Mouse (Mus musculus) mesoderm, embryonic 11.5 days (tissue): ENCODE data around the gene Zfp212.

Source experiments
- DNase-seq: peaks from one replicate; pipeline ENCODE4 v3.0.0-alpha.2; 2012; ENCODE audit warnings: low read depth, low spot score

Zfp212 gene

DNA sequence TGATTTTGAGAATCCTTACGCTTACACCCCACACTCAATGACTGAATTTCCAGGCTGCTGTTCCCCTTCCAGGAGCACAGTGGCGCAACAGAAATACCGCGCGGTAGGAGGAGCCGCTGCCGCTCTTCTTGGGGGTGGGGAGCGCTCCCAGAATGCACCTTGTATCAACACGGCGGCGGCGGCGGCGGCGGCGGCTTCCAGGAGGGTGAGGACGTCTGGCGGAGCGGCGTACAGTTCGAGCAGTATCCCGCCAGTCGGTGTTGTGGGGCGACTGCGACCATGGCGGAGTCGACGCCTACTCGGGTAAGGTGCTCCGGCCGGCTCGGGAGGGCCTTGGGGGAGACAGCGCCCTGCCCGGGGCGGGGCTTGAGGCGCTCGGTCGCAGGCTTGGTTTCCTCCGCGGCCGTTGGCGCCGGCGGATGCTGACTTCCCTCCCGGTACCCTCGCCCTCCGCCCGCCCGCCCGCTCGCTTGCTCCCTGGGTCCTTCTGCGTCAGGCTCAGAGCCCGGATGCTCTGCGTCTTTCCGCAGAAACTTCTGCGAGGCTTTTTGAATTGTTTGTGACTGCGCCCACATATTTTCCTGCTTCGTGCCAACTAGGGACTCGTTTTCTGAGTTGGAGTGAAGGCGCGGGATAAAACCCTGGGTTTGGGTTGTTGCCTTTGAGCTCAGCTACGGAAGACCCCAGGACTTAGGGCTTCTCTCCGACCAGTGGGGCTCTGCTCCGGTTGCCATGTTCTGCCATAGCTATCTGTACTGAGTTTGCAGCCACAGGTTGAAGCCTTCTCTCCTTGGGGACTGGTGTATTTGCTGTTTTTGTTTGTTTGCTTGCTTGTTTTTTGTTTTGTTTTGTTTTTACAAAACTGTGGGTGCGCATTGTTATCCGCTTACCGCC lies at the start of gene Zfp212:
TSS of gene Zfp212 (plus strand) at position 30 of the 894 bp plus-strand sequence.
- peak; percentile 89 for DNase-seq

DNA sequence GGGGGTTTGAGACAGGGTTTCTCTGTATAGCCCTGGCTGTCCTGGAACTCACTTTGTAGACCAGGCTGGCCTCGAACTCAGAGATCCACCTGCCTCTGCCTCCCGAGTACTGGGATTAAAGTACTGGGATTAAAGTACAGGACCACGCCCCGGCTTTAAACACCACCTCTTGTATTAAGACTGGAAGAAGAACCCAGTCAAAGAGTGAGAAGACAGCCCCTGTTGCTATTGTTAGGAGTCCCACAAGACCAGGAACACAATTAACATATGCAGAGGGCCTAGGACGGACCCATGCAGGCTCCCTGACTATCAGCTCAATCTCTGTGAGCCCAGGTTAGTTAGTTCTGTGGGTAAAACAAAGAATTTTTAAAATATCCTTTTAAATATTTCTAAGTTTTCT lies 48.0 kb upstream of the Zfp212 start:
- no peak for DNase-seq

DNA sequence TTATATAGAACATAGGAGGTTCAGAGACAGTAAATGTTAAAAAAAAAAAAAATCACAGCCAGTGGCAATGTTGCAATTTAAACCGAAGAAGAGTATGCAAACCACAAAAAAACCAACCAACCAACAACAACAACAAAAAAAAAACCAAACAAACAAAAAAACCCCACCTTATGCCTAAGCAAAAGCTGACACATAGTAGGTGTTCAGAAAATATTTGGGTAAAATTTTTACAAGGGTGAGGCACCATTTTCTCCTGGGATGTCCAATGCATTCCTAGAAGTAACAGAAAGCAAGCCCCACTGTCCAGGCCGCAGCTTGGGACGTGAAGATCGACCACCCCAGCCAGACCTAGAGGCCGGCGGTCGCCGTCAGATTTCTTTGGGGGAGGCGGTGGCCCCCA lies 43.2 kb upstream of the Zfp212 start, which contains the start of gene Zfp282:
TSS of gene Zfp282 (plus strand) at position 147 of the 400 bp plus-strand sequence.
- no peak for DNase-seq

DNA sequence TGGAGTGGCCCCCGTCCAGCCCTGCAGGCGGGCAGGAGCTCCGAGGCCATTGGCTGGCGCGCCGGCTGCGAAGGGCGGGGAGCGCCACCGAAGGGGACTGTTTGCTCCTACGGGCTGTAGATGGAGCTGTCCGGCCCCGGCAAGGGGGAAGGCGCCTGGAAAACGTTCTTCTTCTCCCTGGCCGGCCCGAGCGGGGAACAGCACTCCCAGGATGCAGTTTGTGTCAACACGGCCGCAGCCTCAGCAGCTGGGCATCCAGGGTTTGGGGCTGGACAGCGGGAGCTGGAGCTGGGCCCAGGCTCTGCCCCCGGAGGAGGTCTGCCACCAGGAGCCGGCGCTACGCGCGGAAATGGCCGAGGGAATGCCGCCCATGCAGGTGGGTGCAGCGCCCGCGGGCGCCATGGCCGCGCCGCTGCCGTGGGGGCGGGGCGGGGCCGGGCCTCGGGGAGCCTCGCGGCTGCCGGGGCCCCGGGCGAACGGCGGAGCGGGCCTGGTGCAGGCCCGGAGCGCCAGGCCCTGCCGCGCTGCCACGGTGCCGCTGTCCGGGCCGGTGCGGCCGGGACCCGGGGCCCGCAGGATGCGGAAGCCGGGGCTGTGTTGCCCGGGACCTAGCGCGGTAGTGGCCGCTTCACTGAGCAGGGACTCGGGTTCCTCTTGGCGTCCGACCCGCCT lies 42.7 kb upstream of the Zfp212 start:
- peak; percentile 90 for DNase-seq

DNA sequence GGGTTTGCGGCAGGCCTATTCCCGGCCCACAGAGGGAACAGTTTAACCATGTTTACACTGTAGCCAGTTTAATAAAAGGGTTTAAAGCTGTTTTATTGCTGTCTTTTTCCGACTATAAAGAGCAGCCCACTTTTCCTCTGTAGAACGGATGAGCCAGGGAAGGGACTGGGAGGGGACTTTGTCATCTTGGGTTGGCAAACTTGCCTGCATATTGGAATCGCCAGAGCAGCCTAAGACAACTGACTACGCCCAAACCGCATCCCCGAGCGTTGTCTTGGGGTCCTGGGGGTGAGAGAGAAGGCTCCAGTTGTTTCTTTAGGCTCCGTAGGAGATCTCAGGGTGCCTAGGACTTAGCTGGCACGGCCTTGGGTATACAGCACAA lies 42.2 kb upstream of the Zfp212 start:
- DNase-seq = peak; percentile 10

DNA sequence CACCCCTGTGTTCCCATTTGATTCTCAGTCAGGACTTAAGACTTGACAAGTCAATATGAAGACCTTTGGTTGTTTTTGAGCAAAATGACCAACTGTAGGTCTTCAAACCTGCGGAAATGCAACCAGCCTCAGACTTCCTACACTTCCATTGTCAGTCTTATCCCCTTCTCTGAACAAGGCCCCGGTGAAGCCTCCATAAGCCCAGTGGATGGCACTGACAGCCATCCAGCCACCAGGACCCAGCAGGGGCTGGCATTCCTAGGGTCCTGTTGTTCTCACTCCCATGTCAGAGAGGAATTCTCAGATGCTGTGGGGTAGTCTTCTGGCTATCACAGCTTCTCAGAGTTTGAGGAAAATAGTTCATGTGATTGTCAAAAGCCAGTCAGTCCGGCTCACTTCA lies 41.7 kb upstream of the Zfp212 start:
- no peak for DNase-seq

DNA sequence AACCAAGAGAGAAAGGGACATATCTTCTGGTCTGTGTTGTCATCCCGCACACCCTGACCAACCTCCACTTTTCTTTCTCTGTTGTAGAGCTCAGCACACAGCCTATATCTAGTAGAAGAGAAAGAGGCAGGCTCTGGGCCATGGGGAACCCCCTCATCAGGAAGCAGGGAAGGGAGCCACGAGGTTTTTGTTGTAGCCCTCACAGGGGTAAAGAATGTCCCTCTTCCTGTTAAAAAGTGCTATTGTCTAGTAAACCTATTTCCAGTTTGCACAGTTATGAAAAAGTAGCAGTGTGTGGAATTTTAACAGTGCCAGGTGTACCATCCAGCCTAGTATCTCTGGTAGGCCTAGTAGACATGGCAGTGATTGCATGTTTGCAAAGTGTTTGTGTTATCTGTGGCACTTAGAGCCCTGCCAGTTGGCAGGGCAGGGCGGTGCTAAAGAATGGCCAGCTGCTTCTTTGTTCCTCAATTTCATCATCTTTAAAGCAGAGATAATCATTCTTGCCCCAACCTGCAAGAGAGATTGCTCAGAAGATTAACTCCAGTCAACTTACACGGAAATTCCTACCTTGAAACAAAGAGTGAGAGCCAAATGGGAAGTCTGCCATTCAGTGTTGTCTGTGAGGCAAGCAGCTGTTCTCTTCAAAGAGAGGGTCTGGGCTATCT lies 41.1 kb upstream of the Zfp212 start:
- no peak for DNase-seq

DNA sequence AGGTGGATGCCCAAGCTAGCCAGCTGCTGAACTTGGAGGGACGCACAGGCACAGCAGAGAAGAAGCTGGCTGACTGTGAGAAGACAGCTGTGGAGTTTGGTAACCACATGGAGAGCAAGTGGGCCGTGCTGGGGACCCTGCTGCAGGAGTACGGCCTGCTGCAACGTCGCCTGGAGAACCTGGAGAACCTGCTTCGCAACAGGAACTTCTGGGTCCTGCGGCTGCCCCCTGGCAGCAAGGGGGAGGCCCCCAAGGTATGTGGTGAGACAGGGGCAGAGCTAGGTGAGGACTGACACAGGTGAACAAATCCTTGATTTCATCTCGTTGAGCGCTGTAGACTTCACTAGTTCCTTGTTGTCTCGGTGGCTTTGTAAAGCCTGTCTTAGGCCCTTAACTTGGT lies 40.1 kb upstream of the Zfp212 start:
- no peak for DNase-seq

DNA sequence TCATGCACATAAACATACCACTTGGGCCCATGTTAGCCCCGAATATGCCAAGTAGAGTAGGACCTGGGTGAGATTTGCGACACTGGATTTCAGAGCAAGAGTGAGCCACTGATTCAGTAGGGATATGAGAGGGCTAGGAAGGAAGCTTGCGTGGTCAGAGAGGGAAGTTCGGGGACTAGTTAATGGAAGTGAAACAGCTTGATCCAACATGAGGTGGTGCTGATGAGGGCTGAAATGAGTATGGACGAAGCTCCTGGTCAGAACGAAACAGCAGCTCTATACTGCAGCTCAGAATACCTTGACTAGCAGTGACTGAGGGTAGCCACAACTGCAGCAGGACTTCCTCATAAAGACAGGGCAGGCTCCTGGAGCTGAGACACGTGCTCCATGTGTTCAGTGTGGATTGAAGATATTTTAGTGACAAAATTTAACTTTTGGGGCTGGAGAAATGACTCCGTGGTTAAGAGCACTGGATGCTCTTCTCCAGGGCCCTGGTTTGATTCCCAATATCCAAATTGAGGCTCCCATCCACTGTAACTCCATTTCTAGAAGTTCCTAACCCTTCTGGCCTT lies 31.4 kb upstream of the Zfp212 start:
- DNase-seq = no peak

DNA sequence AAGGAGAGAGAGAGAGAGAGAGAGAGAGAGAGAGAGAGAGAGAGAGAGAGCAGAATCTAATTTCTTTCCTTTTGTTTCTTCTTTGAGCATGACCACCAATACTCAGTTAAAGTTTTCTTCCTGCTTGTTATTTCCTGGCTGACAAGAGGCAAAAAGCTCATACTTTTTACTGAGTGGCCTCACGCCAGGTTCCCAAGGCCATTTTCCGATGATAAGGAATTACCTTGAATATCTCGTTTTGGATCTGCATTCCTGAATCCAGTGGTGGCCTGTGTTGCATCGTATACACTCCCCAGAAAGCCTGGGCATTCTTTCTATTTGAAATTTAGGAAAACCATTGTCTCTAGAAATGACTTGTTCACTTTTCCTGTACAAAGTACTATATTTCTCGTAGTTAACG lies 20.9 kb upstream of the Zfp212 start:
- no peak for DNase-seq

DNA sequence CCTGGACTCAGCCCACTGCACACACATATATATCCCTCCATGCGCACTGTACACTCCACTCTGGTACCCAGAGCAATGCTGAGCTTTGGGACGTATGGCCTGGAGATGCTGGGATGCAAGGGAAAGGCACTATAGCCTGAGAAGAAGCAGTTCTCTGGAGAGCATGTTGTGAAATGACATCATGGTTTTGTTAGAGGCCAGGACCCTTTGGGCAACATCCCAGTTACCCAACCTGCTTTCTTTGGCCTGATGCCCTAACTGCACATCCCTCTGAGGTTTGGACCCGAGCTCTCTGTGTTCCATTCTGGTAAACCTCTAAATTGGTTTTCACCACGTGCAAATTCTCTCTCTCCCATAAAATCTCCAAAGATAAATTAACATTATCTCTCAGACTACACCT lies 16.7 kb upstream of the Zfp212 start:
- DNase-seq = no peak

DNA sequence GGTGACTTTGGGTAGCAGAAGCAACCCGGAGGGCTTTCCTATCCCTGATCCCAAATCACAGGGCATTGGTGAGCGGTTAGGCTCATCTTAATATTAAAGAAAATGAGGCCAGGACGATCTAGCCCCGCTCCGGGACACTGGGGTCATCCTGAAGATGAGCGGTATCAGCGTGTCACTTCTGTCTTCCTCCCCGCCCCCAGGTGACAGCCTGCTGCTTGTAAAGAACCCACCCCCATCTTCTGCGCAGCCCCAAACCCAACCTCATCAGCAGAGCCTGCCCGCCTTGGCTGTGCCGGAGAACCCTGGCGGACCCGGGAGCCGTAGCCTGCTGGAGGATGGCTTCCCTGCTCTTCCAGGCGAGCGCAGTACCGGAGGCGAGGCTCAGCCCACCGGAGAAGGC lies 15.9 kb upstream of the Zfp212 start:
- DNase-seq = no peak

DNA sequence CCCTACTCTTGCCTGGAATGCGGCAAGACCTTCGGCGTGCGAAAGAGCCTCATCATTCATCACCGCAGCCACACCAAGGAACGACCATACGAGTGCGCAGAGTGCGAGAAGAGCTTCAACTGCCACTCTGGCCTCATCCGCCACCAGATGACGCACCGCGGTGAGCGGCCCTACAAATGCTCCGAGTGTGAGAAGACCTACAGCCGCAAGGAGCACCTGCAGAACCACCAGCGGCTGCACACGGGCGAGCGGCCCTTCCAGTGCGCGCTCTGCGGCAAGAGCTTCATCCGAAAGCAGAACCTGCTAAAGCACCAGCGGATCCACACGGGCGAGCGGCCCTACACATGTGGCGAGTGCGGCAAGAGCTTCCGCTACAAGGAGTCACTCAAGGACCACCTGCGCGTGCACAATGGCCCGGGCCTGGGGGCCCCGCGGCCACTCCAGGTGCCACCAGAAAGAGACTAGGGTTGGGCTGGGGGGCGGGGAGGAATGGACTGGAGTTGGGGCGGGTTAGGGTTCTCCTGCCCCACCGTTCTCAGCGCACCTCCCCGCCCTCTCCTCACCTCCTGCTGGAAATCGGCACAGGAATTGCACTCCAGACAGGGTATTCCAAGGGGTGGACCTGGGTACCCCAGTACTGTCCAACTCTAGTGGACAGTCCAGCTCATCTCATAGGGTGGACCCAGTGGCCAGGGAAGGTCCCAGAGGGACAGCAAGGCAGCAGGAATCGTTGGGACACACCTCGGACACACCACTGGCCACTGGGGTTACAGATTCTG lies 15.2 kb upstream of the Zfp212 start:
- peak; percentile 7 for DNase-seq

DNA sequence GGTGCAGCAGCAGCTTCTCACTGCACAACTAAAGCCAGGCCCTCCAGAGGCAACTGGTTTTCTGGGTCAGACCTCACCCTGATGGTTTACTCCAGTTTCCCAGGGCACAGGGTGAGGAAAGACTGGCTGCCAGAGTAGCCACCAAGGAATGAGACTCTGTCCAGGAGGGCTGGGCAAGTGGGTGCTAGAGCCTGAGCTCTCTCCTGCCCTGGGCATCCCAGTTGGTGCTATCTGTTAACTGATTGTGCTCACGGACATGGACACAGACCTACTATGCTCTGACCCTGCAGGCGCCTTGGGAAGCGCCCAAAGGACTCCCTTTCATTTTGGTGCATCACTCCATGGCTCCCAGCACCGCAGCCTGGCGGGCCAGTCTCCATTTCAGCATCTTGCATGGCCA lies 13.9 kb upstream of the Zfp212 start:
- DNase-seq = no peak

DNA sequence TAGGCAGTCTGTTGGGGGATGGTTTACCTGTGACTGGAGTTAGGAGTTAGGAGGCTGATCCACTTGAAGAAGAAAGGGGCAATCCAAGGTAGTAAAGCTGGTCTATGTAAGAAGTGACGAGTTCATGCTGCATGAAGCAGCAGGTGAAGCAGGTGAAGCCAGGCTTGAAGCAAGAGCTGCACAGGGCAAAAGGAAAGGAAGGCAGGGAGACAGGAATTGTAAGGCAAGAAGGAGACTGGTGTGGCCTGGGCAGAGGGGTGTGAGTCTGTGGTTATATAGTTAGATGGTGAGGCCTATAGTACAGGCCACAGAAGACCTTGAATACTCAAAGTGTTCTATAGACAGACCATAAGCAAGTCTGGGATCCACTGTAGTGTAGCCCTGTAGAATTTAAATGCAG lies 11.3 kb upstream of the Zfp212 start:
- no peak for DNase-seq

DNA sequence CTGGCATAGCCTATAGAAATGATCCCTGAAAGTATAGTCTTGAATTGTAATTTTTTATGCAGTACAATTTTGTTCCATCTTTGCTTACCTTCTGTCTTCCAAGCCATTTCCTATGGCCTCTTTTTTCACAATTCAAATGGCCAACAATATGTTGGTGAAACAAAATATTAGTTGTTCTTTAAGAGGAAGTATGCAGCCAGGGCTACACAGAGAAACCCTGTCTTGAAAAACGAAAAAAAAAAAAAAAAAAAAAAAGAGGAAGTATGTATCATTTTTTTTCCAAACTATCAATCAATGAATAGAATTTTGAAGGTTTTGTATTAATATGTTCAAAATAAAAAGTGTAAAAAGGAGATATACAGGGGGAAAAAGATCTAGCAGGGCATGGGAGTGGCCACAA lies 8.6 kb upstream of the Zfp212 start:
- DNase-seq = no peak

DNA sequence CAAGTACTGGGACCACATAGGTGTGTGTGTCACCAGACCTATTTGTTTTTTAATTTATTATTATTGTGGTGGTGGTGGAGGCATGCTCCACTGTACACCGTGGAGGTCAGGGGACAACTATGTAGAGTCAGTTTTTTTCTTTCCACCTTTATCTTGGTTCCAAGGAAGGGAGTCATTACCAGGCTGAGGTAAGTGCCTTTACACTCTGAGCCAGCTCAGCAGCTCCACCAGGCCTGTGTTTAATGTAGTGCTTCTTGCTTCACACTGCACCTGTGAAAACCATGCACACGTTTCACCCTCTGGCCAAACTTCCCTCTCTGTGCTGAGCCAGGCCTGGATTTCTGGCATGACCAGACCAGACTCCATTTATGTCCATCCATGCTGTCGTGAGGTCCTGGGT lies 7.3 kb upstream of the Zfp212 start:
- no peak for DNase-seq

DNA sequence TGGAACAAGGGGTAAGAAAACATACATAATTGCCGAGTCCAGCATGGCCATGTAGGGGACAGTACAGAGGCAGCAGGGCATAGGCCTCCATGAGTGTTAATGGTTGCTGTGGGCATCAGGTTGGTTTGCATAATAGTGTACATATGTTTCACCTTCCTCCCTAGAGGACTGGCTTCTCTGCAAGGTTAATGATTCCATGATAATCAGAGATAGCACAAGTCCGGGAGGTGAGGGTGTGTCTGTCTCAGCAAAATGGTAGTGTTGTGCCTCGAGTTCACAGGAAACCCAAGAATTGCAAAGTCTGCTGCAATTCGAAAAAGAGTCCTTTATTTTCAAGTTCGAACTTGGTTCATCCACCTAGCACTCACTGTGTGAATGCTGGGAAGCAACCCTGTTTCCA lies 3.2 kb upstream of the Zfp212 start:
- DNase-seq = no peak

DNA sequence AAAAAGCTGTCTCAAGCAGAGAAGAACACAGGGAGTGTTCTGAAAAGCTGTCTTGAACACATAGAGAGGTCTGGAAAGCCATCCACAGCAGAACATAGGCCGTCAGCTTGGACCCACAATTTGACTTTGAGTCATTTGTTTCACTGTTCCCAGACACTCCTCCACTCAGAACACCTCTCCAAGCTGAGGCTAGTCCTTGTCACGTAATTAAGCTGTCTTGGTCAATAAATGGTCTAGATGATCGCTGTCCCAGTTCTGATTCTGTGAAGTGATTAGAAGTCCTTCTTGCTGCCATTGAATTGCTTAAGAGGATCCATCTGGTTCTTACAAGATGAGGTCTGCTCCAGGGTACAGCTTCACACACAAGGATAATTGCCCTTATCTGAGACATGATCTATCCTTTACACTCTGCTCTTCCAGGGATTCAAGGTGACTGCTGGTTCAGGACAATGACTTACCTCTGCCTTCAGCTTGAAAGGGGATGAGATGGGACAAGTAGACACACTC lies 1.5 kb upstream of the Zfp212 start:
- DNase-seq = no peak

DNA sequence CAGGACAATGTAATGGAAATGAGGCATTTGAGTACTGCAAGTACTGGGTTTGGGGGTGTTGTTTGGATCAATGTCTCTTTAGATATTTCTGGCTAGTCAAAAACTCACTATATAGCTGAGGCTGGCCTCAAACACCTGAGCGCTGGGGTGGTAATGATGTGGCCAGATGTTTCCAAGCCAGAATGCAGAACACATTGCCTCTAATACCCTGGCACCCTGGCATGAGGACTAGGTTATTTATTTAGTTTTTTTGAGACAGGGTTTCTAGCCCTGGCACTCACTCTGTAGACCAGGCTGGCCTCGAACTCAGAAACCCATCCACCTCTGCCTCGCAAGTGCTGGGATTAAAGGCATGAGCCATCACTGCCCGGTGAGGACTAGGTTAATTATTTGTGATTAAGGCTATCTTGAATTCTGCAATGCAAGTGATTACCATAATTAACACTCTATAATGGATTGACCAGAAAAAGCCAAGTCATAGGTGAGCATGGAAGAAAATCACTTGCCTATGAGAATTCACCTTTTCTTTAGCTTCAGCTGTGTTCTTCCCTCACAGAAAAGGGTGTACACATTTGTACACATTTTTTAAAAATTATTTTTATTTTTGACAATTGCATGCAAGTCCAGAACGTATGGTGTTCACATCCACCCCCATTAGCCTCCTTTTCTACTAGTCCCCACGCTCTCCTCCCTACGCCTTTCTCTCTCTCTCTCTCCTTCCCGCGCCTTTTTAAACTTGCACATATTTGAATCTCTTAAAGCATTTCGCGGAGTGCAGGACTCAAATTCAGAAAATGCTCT lies 430 bp upstream of the Zfp212 start:
- no peak for DNase-seq
